Mouse (Mus musculus): ENCODE data around the gene Xpnpep2. TPM values are rescaled to one million over a fixed set of nuclear protein-coding genes. Genes with fewer than 3 reads are reported as not detected.

Xpnpep2 gene
- total and polyA plus RNA-seq, 2 experiments: not detected

DNA sequence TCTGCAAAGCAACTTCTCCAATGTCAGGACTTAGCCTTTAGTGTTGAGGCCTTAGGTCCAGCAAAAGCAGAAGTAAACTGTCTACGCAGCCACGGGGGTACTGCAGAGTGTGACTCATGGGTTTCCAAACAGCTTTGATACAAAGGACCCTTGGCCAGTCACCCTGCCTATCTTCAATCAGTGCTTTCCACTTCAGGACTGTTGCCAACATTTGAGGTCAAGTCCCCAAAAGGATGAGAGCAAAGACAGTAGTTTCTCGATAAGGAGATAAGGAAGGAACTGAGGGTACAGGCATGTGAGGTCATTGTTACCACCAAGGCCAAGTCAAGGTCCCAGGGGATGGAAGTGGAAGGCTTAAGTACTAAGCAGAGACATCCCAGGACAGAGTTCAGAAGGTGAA, 2.3 kb upstream of the Xpnpep2 start:
- 48% methylated on average over 3 of the region's 3 CpGs for WGBS
- Histone ChIP-seq H3K9ac (ENCODE audit: low read depth, low read length) (no peak overlapping the region), H3K4me3 (ENCODE audit: insufficient read depth, low read depth, low read length) (no peak overlapping the region), H3K4me1 (ENCODE audit: control insufficient read depth, insufficient read depth, low read length) (no peaks in the 10 kb centered on the region; the same call in 1 of the 2 replicates), H3K36me3 (ENCODE audit: control insufficient read depth, insufficient read depth, low read length) (no peaks in the 10 kb centered on the region), H3K79me2 (ENCODE audit: control insufficient read depth, insufficient read depth, low read length) (no peaks in the 10 kb centered on the region), H3K27me3 (ENCODE audit: control insufficient read depth, insufficient read depth, low read length) (no peaks in the 10 kb centered on the region), H3K27ac (replicated peaks; ENCODE audit: insufficient read depth, low read depth, low read length) (no peak overlapping the region)
- DNase-seq (ENCODE audit: extremely low read depth, low read depth, low spot score): peak; percentile 1
- TF ChIP-seq POLR2A (IDR thresholded peaks at IDR 0.05; ENCODE audit: extremely low read depth, insufficient read depth, low read length): no peak
- TF ChIP-seq CTCF (IDR thresholded peaks at IDR 0.05; ENCODE audit: low read depth, low read length): no peak

DNA sequence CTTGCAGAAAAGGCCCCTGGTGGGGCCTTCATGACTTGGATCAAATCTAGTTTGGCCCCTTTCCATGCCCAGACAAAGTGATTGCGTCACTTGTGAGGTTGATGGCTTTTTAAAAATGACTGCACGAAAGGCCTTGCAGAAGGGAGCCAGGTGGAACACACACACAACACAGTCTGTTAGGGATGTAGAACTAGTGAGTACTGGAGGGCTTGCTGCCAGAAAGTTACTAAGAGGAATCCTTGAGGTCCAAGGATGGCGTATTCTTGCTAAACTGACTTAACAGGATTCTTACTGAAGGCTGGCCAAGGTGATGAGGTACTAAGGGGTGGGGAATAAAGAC, 761 bp downstream of the Xpnpep2 start:
- H3K27ac ChIP-seq (replicated peaks; ENCODE audit: insufficient read depth, low read depth, low read length): no peak overlapping the region
- H3K4me3 ChIP-seq (ENCODE audit: insufficient read depth, low read depth, low read length): no peak overlapping the region
- H3K4me1 ChIP-seq (ENCODE audit: control insufficient read depth, insufficient read depth, low read length): no peaks in the 10 kb centered on the region; the same call in 1 of the 2 replicates
- H3K9ac ChIP-seq (ENCODE audit: low read depth, low read length): no peak overlapping the region
- H3K27me3 ChIP-seq (ENCODE audit: control insufficient read depth, insufficient read depth, low read length): no peaks in the 10 kb centered on the region
- no peaks in the 10 kb centered on the region for H3K79me2 ChIP-seq (ENCODE audit: control insufficient read depth, insufficient read depth, low read length)
- H3K36me3 ChIP-seq (ENCODE audit: control insufficient read depth, insufficient read depth, low read length): no peaks in the 10 kb centered on the region
- DNase-seq (ENCODE audit: extremely low read depth, low read depth, low spot score): no peak
- 64% methylated on average over 3 of the region's 3 CpGs for WGBS
- TF ChIP-seq POLR2A (IDR thresholded peaks at IDR 0.05; ENCODE audit: extremely low read depth, insufficient read depth, low read length) (no peak), CTCF (IDR thresholded peaks at IDR 0.05; ENCODE audit: low read depth, low read length) (no peak)

DNA sequence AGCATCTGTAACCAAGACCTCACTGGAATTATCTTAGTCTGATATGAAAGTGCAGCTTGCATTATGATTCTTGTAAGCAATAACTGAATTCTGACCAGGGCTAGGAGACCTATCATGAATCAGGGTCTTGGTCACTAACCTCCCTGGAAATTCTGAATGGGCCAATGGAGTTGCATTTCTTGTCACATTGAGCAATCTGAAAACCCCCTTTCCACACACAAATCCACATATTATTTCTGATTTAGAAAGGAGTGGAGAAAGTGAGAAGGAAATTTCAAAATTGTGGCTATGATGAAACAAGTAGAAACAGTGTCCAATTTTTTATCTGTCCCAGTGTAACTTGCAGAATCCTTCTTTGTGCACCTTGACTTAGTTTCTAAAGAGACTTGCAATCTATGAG, 10.8 kb downstream of the Xpnpep2 start:
- no peak for DNase-seq (ENCODE audit: extremely low read depth, low read depth, low spot score)
- no peaks in the 10 kb centered on the region for H3K36me3 ChIP-seq (ENCODE audit: control insufficient read depth, insufficient read depth, low read length)
- no peak overlapping the region for H3K4me3 ChIP-seq (ENCODE audit: insufficient read depth, low read depth, low read length)
- no peak overlapping the region for H3K9ac ChIP-seq (ENCODE audit: low read depth, low read length)
- no peaks in the 10 kb centered on the region for H3K79me2 ChIP-seq (ENCODE audit: control insufficient read depth, insufficient read depth, low read length)
- TF ChIP-seq POLR2A (IDR thresholded peaks at IDR 0.05; ENCODE audit: extremely low read depth, insufficient read depth, low read length) (no peak), CTCF (IDR thresholded peaks at IDR 0.05; ENCODE audit: low read depth, low read length) (no peak)
- no peaks in the 10 kb centered on the region for H3K27me3 ChIP-seq (ENCODE audit: control insufficient read depth, insufficient read depth, low read length)
- no peaks in the 10 kb centered on the region for H3K4me1 ChIP-seq (ENCODE audit: control insufficient read depth, insufficient read depth, low read length)
- H3K27ac ChIP-seq (replicated peaks; ENCODE audit: insufficient read depth, low read depth, low read length): no peak overlapping the region

DNA sequence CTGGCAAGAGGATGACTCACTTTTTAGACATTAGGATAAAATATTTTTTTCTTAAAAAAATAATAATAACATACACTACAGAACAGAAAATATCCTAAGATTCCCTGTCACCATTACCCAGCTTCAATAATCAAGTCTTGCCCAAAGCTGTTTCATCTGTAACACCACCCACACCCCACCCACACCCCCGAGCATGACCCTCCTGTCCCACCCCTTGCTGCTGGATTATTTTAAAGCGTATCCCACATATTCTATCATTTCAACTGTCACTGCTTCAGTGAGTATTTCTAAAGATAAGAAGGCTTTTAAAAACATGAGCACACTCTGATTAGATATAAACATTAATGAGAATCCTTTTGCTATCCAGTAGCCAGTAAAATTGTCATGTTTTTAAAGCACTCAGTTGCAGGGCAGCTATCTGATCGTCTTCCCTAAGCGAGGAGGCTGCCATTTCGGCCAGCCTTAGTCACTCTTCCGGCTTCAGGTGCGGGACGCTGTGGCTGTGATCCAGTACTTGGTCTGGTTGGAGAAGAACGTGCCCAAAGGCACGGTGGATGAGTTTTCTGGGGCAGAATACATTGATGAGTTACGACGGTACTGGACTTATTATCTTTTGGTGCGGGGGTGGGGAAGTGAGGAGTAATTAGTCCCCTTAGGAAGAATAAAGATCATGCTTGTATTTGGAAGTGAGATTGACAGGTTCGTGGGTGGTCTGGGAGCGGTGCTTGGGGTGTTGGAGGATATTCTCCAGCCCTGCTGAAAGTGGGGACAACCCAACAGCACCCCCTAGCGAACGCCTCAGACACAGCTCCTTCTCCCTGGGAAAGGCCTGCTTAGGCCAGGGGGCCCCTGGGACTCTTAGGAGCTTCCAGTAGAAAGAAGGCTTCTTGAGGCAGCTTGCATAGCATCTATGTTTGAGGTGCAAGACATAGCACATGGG, 15.9 kb downstream of the Xpnpep2 start:
- WGBS: 24% methylated on average over 17 of the region's 17 CpGs
- Histone ChIP-seq H3K36me3 (ENCODE audit: control insufficient read depth, insufficient read depth, low read length) (no peaks in the 10 kb centered on the region), H3K27me3 (ENCODE audit: control insufficient read depth, insufficient read depth, low read length) (no peaks in the 10 kb centered on the region), H3K79me2 (ENCODE audit: control insufficient read depth, insufficient read depth, low read length) (no peaks in the 10 kb centered on the region), H3K9ac (ENCODE audit: low read depth, low read length) (no peak overlapping the region), H3K4me1 (ENCODE audit: control insufficient read depth, insufficient read depth, low read length) (no peaks in the 10 kb centered on the region), H3K4me3 (ENCODE audit: insufficient read depth, low read depth, low read length) (no peak overlapping the region), H3K27ac (replicated peaks; ENCODE audit: insufficient read depth, low read depth, low read length) (no peak overlapping the region)
- TF ChIP-seq CTCF (IDR thresholded peaks at IDR 0.05; ENCODE audit: low read depth, low read length) (peak; percentile 77), POLR2A (IDR thresholded peaks at IDR 0.05; ENCODE audit: extremely low read depth, insufficient read depth, low read length) (no peak)
- DNase-seq (ENCODE audit: extremely low read depth, low read depth, low spot score): no peak

DNA sequence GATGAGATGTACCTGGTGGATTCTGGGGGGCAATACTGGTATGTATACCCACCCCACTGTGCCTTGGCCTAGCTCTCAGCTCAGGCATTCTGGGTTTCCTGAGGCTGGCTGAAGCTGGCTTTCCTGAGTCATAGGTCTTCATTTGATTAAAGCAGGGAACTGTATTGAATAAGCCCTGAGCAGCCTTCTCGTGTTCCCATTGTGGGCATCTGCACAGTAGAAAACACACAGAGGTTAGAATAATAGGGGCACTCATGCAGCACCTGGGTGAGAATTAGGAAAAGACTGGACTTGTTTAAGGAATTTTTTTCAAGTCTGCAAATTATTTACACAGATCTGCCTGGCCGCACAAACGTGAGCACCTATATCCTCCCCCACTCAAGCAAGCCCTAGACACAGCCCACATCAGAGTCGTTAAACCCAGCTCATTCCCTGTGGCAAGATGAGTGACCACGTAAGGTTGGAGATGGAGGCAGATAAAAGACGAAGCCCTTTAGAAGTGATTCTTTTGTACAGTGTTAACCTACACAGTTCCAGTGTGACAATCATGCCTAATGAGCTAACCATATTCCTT, 18.5 kb downstream of the Xpnpep2 start:
- no peaks in the 10 kb centered on the region for H3K4me1 ChIP-seq (ENCODE audit: control insufficient read depth, insufficient read depth, low read length)
- WGBS: 80% methylated on average over 6 of the region's 6 CpGs
- TF ChIP-seq CTCF (IDR thresholded peaks at IDR 0.05; ENCODE audit: low read depth, low read length) (no peak), POLR2A (IDR thresholded peaks at IDR 0.05; ENCODE audit: extremely low read depth, insufficient read depth, low read length) (no peak)
- H3K36me3 ChIP-seq (ENCODE audit: control insufficient read depth, insufficient read depth, low read length): no peaks in the 10 kb centered on the region
- H3K79me2 ChIP-seq (ENCODE audit: control insufficient read depth, insufficient read depth, low read length): no peaks in the 10 kb centered on the region
- H3K27ac ChIP-seq (replicated peaks; ENCODE audit: insufficient read depth, low read depth, low read length): no peak overlapping the region
- no peak overlapping the region for H3K9ac ChIP-seq (ENCODE audit: low read depth, low read length)
- no peak for DNase-seq (ENCODE audit: extremely low read depth, low read depth, low spot score)
- H3K27me3 ChIP-seq (ENCODE audit: control insufficient read depth, insufficient read depth, low read length): no peaks in the 10 kb centered on the region
- no peak overlapping the region for H3K4me3 ChIP-seq (ENCODE audit: insufficient read depth, low read depth, low read length)

Measured in liver, adult 2 months (tissue).